8 mouse cellular contexts compared by ENCODE assay signal in the genomic region with DNA sequence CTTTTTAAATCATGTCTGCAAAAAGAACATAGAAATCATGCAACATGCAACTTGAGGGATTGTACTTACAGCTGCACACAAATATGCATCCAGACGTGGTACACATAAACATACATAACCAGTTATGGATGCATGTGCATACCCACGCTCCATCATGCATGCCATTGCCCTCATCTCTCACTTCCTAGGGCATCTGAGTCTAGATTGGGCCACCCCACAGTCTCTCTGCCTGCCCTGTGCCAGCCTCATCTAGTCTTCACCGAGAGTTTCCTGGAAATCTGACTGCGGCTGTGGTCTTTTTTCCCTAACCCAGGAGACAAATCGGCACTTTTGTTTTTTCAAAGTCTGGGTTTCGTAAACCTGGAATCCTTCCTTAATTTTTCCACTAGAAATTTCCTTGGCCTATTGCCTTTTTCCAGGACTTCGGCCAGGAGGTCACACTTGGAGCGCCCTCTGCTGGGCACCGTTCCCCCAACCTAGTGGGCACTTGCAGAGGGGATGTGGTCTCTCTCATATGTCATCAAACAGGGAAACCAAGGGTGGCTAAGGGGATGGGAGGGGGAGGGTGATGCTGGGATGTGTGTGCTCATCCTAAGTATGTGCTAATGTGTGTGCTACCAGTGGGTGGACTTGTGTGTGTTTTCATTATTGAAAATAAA. TPM values are rescaled to one million over a fixed set of nuclear protein-coding genes. Genes with fewer than 3 reads are reported as not detected.
A peak's percentile ranks its signal among the peaks of the same experiment; 100 is the strongest.
DNase-seq lines count a peak whose midpoint lies in the region; ATAC-seq and TF ChIP-seq lines count a peak whose summit lies in the region.

No protein-coding gene starts in this region.

- no peaks in the 10 kb centered on the region for H3K9me3 ChIP-seq in embryonic facial prominence, embryonic 14.5 days (ENCODE audit: control insufficient read depth, low read length)
- H3K9me3 ChIP-seq in hindbrain, postnatal 0 days (ENCODE audit: low read length): no peaks in the 10 kb centered on the region
- H3K9me3 ChIP-seq in liver, embryonic 13.5 days (replicated peaks): no peaks in the 10 kb centered on the region; the same call in 1 of the 2 replicates

- DNase-seq in 3T3-L1 (ENCODE audit: low read depth, low spot score): peak; percentile 79
- peak; percentile 80 for DNase-seq in CD4-positive, CD25-positive, alpha-beta regulatory T cell, adult 2 months (ENCODE audit: low read depth, low spot score)
- DNase-seq in embryonic facial prominence, embryonic 14.5 days (ENCODE audit: low spot score): peak; percentile 56
- peak; percentile 80 for DNase-seq in hindbrain, postnatal 0 days (ENCODE audit: low spot score)
- peak; percentile 17 for DNase-seq in liver, embryonic 13.5 days
- peak; percentile 59 for DNase-seq in skeletal muscle tissue, adult 2 months (ENCODE audit: low read depth, low spot score)
- peak; percentile 42 for DNase-seq in yolk sac, embryonic 10.5 days (ENCODE audit: low spot score)

- no peak for ATAC-seq in embryonic facial prominence, embryonic 14.5 days (ENCODE audit: low read depth)
- peak; percentile 58; the same call in 1 of the 2 replicates for ATAC-seq in hindbrain, postnatal 0 days
- no peak for ATAC-seq in liver, embryonic 13.5 days (ENCODE audit: low read depth)

- H3K36me3 ChIP-seq in embryonic facial prominence, embryonic 14.5 days (ENCODE audit: control insufficient read depth, insufficient read depth, low read length): no peaks in the 10 kb centered on the region
- no peaks in the 10 kb centered on the region for H3K36me3 ChIP-seq in hindbrain, postnatal 0 days (ENCODE audit: insufficient read depth, low read length)
- H3K36me3 ChIP-seq in liver, embryonic 13.5 days: no peaks in the 10 kb centered on the region

- 26% methylated on average over 9 of the region's 9 CpGs for WGBS in bone marrow, adult 2 months
- WGBS in embryonic facial prominence, embryonic 14.5 days: 37% methylated on average over 9 of the region's 9 CpGs
- 41% methylated on average over 9 of the region's 9 CpGs for WGBS in hindbrain, postnatal 0 days
- 29% methylated on average over 9 of the region's 9 CpGs for whole genome bisulfite sequencing in liver, embryonic 13.5 days (ENCODE audit: insufficient replicate concordance)

- H3K9ac ChIP-seq in embryonic facial prominence, embryonic 14.5 days (ENCODE audit: low read depth, low read length): 0 out of 2 replicates have a peak overlapping the region, but pooled peaks have one; percentile 25
- no peak overlapping the region for H3K9ac ChIP-seq in hindbrain, postnatal 0 days (replicated peaks; ENCODE audit: low read length)
- no peak overlapping the region for H3K9ac ChIP-seq in liver, embryonic 13.5 days

- peaks cover 2% of the 10 kb centered on the region; the same call in 1 of the 2 replicates for H3K4me1 ChIP-seq in bone marrow, adult 2 months (ENCODE audit: control insufficient read depth, insufficient read depth, low read length)
- H3K4me1 ChIP-seq in embryonic facial prominence, embryonic 14.5 days (ENCODE audit: control insufficient read depth, insufficient read depth, low read length): peaks cover 3% of the 10 kb centered on the region; the same call in 1 of the 2 replicates
- no peaks in the 10 kb centered on the region for H3K4me1 ChIP-seq in hindbrain, postnatal 0 days (ENCODE audit: insufficient read depth, low read length)
- peaks cover 8% of the 10 kb centered on the region for H3K4me1 ChIP-seq in liver, embryonic 13.5 days (replicated peaks)

- no peak overlapping the region for H3K27ac ChIP-seq in bone marrow, adult 2 months (ENCODE audit: control insufficient read depth, insufficient read depth, low read depth, low read length, poor library complexity)
- H3K27ac ChIP-seq in embryonic facial prominence, embryonic 14.5 days (replicated peaks; ENCODE audit: low read depth, low read length): no peak overlapping the region
- H3K27ac ChIP-seq in hindbrain, postnatal 0 days: no peak overlapping the region
- no peak overlapping the region for H3K27ac ChIP-seq in liver, embryonic 13.5 days

- H3K27me3 ChIP-seq in embryonic facial prominence, embryonic 14.5 days (replicated peaks; ENCODE audit: control insufficient read depth, insufficient read depth, low read length): no peaks in the 10 kb centered on the region
- no peaks in the 10 kb centered on the region for H3K27me3 ChIP-seq in hindbrain, postnatal 0 days (ENCODE audit: insufficient read depth, low read length)
- no peaks in the 10 kb centered on the region for H3K27me3 ChIP-seq in liver, embryonic 13.5 days

- TF ChIP-seq POLR2A in bone marrow, adult 2 months (IDR thresholded peaks at IDR 0.05; ENCODE audit: borderline replicate concordance, control insufficient read depth, low read depth, low read length): no peak

- no peak overlapping the region for H3K4me2 ChIP-seq in embryonic facial prominence, embryonic 14.5 days (ENCODE audit: low read depth, low read length)
- H3K4me2 ChIP-seq in hindbrain, postnatal 0 days (ENCODE audit: low read depth, low read length): no peak overlapping the region
- H3K4me2 ChIP-seq in liver, embryonic 13.5 days: no peak overlapping the region

- H3K4me3 ChIP-seq in bone marrow, adult 2 months (replicated peaks; ENCODE audit: control insufficient read depth, low read depth, low read length): no peak overlapping the region
- no peak overlapping the region for H3K4me3 ChIP-seq in embryonic facial prominence, embryonic 14.5 days (ENCODE audit: low read depth, low read length)
- H3K4me3 ChIP-seq in hindbrain, postnatal 0 days (ENCODE audit: low read length): no peak overlapping the region
- H3K4me3 ChIP-seq in liver, embryonic 13.5 days (replicated peaks): no peak overlapping the region

- TF ChIP-seq CTCF in bone marrow, adult 2 months (IDR thresholded peaks at IDR 0.05; ENCODE audit: control insufficient read depth, insufficient read depth, low read length): peak; percentile 78
- peak; percentile 82 for TF ChIP-seq CTCF in hindbrain, postnatal 0 days (IDR thresholded peaks at IDR 0.05; ENCODE audit: low read depth)

RNA-seq across cellular contexts. Expression of gene Traf1, which starts 8.6 kb away (rescaled TPM):
- 6.7 and 9.8 TPM in 2 replicates for polyA plus RNA-seq in bone marrow, adult 2 months (2011; ENCODE audit: insufficient read depth, insufficient read length, low replicate concordance, missing spikeins)
- 3.9 and 5.7 TPM in 2 replicates for polyA plus RNA-seq in embryonic facial prominence, embryonic 14.5 days (2014; fragmentation: Nextera tagmentation; extraction: Ambion mirVana)
- total RNA-seq in hindbrain, postnatal 0 days (2014; rRNA removed): 1.0 and 2.6 TPM in 2 replicates
- 3.4 and 3.9 TPM in 2 replicates for polyA plus RNA-seq in hindbrain, postnatal 0 days (2015; fragmentation: Nextera tagmentation; extraction: Ambion mirVana)
- 0.14 and 0.15 TPM in 2 replicates for polyA plus RNA-seq in liver, embryonic 13.5 days (2015; fragmentation: Nextera tagmentation; extraction: Ambion mirVana)

RNA-seq across cellular contexts. Expression of gene Phf19, which starts 56.4 kb away (rescaled TPM):
- polyA plus RNA-seq in bone marrow, adult 2 months (2011; ENCODE audit: insufficient read depth, insufficient read length, low replicate concordance, missing spikeins): 2.5 and 7.1 TPM in 2 replicates
- 10.8 and 12.2 TPM in 2 replicates for polyA plus RNA-seq in embryonic facial prominence, embryonic 14.5 days (2014; fragmentation: Nextera tagmentation; extraction: Ambion mirVana)
- 1.7 and 2.5 TPM in 2 replicates for total RNA-seq in hindbrain, postnatal 0 days (2014; rRNA removed)
- polyA plus RNA-seq in hindbrain, postnatal 0 days (2015; fragmentation: Nextera tagmentation; extraction: Ambion mirVana): 1.3 and 3.1 TPM in 2 replicates
- polyA plus RNA-seq in liver, embryonic 13.5 days (2015; fragmentation: Nextera tagmentation; extraction: Ambion mirVana): 2.3 and 3.0 TPM in 2 replicates

Comparison
In these comparisons a context has a peak if more than half of its experiments do, and no peak if none do; other contexts are left out.
1. DNase-seq: peak in every context shown above with its lines; median percentile 80 in CD4-positive, CD25-positive, alpha-beta regulatory T cell, adult 2 months; 80 in hindbrain, postnatal 0 days; 79 in 3T3-L1; 59 in skeletal muscle tissue, adult 2 months; 56 in embryonic facial prominence, embryonic 14.5 days; 42 in yolk sac, embryonic 10.5 days; 17 in liver, embryonic 13.5 days.